Mouse (Mus musculus): Measurements from ENCODE around the gene Cyp2d9. TPM values are rescaled to one million over a fixed set of nuclear protein-coding genes. Genes with fewer than 3 reads are reported as not detected.
"Not testable (repeated sequence)": the region's sequence is repeated elsewhere in the genome, so short reads cannot be mapped to it uniquely, and the experiment has no call there.

Cyp2d9 gene
- 2.6 and 4.3 TPM in 2 replicates for polyA plus RNA-seq (2015; fragmentation: Nextera tagmentation; extraction: Ambion mirVana)

DNA sequence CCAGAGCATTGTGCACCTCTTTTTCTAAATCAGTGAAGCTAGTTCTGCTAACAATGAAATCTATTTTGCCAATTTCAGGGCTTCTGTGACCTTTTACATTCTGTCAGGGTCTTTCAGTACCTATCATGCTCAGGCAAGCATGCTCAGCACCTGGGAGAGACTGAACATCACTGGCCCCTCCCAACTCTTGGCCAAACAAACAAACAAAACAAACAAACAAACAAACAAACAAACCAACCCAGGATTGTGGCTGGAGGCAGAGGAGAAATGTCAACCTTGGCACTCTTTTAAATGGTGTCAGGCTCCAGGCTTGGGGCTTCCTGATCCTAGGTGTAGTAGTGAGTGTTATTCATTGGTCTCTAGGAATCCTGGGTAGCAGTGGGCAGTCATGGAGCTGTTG, at the start of gene Cyp2d9:
Gene Cyp2d9, plus strand, starts transcription at position 301 of the 400 bp plus-strand sequence.
- no peaks in the 10 kb centered on the region for H3K36me3 ChIP-seq (replicated peaks)
- H3K27me3 ChIP-seq = no peaks in the 10 kb centered on the region
- H3K27ac ChIP-seq (replicated peaks) = no peak within 1 kb of the TSS
- no peak within 1 kb of the TSS for H3K4me2 ChIP-seq
- no peak for ATAC-seq (ENCODE audit: insufficient read depth)
- H3K4me1 ChIP-seq (replicated peaks) = no peaks in the 10 kb centered on the region
- no peak within 1 kb of the TSS for H3K4me3 ChIP-seq (replicated peaks)
- no peak within 1 kb of the TSS for H3K9ac ChIP-seq
- no peaks in the 10 kb centered on the region for H3K9me3 ChIP-seq (replicated peaks)

DNA sequence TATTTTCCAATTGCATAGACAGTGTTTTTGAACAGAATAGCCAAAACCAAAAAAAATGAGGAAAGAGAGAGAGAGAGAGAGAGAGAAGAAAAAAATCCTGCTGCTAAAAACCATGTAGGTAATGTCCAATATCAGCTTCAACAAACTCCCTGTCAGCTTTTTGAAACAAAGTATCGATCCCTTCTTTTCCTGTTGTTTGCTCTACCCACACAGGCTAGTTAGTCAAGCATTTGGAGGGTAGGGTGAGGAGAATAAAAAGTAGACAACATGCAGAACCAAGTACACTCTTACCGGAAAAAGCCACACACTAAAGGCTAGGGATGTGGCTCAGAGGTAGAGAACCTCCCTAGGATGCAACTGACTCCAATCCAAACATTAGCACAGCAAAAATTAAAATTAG, 47.5 kb upstream of the Cyp2d9 start:
- 56% methylated on average over 2 of the region's 2 CpGs for WGBS (ENCODE audit: insufficient replicate concordance)
- ATAC-seq (ENCODE audit: insufficient read depth) = no peak

DNA sequence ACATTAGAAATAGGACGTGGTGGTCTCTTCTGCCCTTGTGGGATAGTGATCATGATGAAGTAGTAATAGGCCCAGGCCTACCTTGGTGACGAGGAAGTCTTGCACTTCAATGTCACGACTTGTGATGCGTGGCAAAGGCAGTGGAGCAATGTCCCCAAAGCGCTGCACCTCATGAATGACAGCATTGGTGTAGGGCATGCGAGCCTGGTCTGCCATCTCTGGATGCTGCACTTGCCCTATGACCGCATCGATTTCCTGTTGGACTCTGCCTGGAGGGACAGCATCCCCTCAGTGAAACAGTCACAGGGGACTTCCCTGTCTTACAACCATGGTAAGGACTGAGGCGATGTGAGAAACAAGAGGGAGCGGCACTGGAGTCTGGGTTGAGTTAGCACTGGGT, 43.3 kb upstream of the Cyp2d9 start:
- 67% methylated on average over 10 of the region's 10 CpGs for WGBS (ENCODE audit: insufficient replicate concordance)
- H3K36me3 ChIP-seq (replicated peaks); H3K4me1 ChIP-seq (replicated peaks); H3K27ac ChIP-seq (replicated peaks); H3K27me3 ChIP-seq; H3K9ac ChIP-seq; H3K9me3 ChIP-seq (replicated peaks); H3K4me2 ChIP-seq; ATAC-seq (ENCODE audit: insufficient read depth); H3K4me3 ChIP-seq (replicated peaks): not testable (repeated sequence)

More for the DNA sequence above, 47.5 kb upstream of the Cyp2d9 start:
- Histone ChIP-seq H3K4me1 (replicated peaks) (peaks cover 5% of the 10 kb centered on the region; the same call in 1 of the 2 replicates), H3K27ac (replicated peaks) (no peak overlapping the region), H3K4me2 (no peak overlapping the region), H3K9ac (no peak overlapping the region), H3K27me3 (peaks cover 3% of the 10 kb centered on the region; the same call in 1 of the 2 replicates), H3K9me3 (replicated peaks) (no peaks in the 10 kb centered on the region), H3K36me3 (replicated peaks) (no peaks in the 10 kb centered on the region), H3K4me3 (replicated peaks) (no peak overlapping the region)

DNA sequence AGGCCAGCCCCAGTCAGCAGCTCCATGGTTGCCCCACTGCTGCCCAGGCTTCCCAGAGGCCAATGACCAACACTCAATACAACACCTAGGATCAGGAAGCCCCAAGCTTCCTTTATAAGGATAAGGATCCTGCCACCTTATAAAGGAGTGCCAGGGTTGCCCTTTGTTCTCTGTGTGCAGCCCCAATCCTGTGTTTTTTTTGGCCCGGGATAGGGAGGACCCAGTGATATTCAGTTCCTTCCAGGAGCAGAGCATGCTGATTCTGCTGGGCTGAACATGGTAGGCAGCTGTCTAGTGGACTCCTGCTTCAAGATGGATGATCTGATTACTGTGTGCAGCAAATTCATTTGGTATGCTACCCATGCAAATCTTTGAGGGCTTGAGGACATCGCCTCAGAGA, 39.3 kb upstream of the Cyp2d9 start, which contains the start of gene Cyp2d11:
Gene Cyp2d11, minus strand, starts transcription at position 101 of the 400 bp plus-strand sequence.
- H3K4me3 ChIP-seq (replicated peaks); H3K36me3 ChIP-seq (replicated peaks); ATAC-seq (ENCODE audit: insufficient read depth); H3K9ac ChIP-seq; H3K27me3 ChIP-seq; H3K4me1 ChIP-seq (replicated peaks); H3K9me3 ChIP-seq (replicated peaks); H3K4me2 ChIP-seq; H3K27ac ChIP-seq (replicated peaks): not testable (repeated sequence)
- 57% methylated on average over 2 of the region's 2 CpGs for WGBS (ENCODE audit: insufficient replicate concordance)

DNA sequence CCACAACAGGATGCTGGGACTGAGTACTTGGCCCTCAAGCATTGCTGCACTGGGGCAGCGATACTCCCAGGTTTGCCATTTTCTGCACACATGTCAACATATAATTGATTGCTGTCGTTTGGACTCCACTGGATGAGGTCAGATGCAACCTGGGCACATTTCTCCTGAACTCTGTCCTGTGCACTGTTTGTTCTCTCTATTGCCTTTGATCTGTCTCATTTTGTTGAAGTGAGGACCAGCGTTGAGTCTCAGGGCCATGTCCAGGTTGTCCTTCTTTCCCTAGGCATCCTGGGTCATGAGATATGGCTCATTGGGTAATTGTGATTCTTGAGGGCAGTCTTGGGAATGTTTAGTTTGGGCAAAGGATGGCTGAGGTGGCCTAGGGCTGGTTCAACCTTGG, 37.3 kb upstream of the Cyp2d9 start:
- H3K27me3 ChIP-seq = not testable (repeated sequence)

DNA sequence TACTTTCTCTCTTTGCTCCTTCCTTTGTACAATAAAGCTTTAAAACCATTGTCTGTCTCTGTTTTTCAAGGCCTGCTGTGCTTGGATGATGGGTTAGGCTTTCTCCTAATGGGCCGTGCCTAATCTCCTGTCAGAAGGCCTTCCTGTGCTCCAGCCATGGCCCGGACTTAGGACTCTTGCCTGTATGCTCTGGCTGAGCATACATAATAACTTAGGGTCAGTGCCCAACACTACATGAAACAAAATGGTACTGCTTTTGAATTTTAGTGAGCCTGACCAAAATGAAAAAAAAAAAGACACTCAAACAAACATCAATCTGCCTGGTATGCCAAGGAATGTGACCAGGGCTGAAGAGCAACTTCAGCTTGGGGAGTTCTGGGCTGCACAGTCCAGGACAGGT, 31.7 kb upstream of the Cyp2d9 start:
- H3K4me3 ChIP-seq (replicated peaks) = no peak overlapping the region
- no peak overlapping the region for H3K27ac ChIP-seq (replicated peaks)
- no peak overlapping the region for H3K9ac ChIP-seq
- no peaks in the 10 kb centered on the region for H3K27me3 ChIP-seq
- WGBS (ENCODE audit: insufficient replicate concordance) = 40% methylated on average over 2 of the region's 2 CpGs
- no peaks in the 10 kb centered on the region for H3K4me1 ChIP-seq (replicated peaks)
- no peaks in the 10 kb centered on the region for H3K9me3 ChIP-seq (replicated peaks)
- H3K36me3 ChIP-seq (replicated peaks) = no peaks in the 10 kb centered on the region
- ATAC-seq (ENCODE audit: insufficient read depth) = no peak
- H3K4me2 ChIP-seq = no peak overlapping the region

More for the DNA sequence above, 37.3 kb upstream of the Cyp2d9 start:
- not testable (repeated sequence) for H3K9ac ChIP-seq; H3K4me3 ChIP-seq (replicated peaks); H3K4me2 ChIP-seq; H3K9me3 ChIP-seq (replicated peaks); H3K27ac ChIP-seq (replicated peaks); H3K36me3 ChIP-seq (replicated peaks); H3K4me1 ChIP-seq (replicated peaks)
- ATAC-seq (ENCODE audit: insufficient read depth) = 0 out of 2 replicates have a peak, but pooled peaks have one; percentile 49
- WGBS (ENCODE audit: insufficient replicate concordance) = 48% methylated on average over 3 of the region's 3 CpGs

DNA sequence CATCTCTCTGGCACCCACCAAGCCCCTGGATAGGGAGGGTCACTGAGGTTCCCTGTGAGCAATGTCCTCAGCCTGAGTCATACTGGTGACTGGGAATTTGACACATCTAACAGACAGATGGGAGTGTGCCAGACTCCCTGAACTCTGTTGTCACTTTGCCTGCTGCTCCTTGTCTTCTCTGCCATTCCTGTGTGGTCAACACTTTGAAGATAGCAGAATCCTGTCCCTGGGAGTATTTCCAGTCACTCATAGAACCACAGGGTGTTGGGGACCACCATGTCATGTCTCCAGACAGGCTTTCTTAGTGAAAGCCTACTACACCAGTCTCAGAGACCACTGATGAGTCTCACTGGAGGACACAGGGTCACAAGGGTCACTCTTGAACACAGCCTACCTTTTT, 31.1 kb upstream of the Cyp2d9 start:
- Histone ChIP-seq H3K4me1 (replicated peaks) (no peaks in the 10 kb centered on the region), H3K9ac (no peak overlapping the region)
- ATAC-seq (ENCODE audit: insufficient read depth) = no peak

DNA sequence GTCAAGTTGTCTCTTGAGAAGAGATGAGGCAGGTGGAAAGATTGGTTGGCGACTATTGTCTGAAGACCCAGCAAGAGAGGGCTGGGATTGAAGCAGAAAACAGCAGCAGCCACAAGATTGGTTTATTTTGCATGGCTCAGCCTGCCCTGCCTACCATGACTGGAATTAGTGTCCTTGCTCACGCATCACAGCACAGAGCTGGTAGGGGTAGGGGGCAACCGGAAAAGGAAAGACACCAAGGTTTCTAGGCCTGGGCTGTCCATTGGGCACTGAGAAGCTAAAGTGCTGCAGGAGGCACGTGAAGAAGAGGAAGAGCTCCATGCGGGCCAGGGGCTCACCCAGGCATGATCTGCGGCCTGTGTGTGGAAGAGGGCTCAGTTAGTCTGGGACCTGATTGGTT, 30.5 kb upstream of the Cyp2d9 start:
- no peak overlapping the region for H3K9ac ChIP-seq
- H3K36me3 ChIP-seq (replicated peaks) = no peaks in the 10 kb centered on the region
- 61% methylated on average over 6 of the region's 6 CpGs for WGBS (ENCODE audit: insufficient replicate concordance)
- ATAC-seq (ENCODE audit: insufficient read depth) = no peak
- H3K27ac ChIP-seq (replicated peaks) = no peak overlapping the region
- no peaks in the 10 kb centered on the region for H3K9me3 ChIP-seq (replicated peaks)
- no peak overlapping the region for H3K4me2 ChIP-seq
- H3K4me3 ChIP-seq (replicated peaks) = no peak overlapping the region
- no peaks in the 10 kb centered on the region for H3K4me1 ChIP-seq (replicated peaks)
- no peaks in the 10 kb centered on the region for H3K27me3 ChIP-seq

More for the DNA sequence above, 31.1 kb upstream of the Cyp2d9 start:
- Histone ChIP-seq H3K4me2 (no peak overlapping the region), H3K27me3 (no peaks in the 10 kb centered on the region), H3K9me3 (replicated peaks) (no peaks in the 10 kb centered on the region), H3K4me3 (replicated peaks) (no peak overlapping the region), H3K36me3 (replicated peaks) (no peaks in the 10 kb centered on the region), H3K27ac (replicated peaks) (no peak overlapping the region)

DNA sequence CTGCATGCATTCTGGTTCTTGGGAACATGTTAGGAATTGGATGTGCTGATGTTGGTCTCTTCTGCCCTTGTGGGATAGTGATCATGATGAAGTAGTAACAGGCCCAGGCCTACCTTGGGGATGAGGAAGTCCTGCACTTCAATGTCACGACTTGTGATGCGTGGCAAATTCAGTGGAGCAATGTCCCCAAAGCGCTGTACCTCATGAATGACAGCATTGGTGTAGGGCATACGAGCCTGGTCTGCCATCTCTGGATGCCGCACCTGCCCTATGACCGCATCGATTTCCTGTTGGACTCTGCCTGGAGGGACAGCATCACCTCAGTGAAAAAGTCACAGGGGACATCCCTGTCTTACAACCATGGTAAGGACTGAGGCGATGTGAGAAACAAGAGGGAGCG, 29.6 kb upstream of the Cyp2d9 start:
- H3K27me3 ChIP-seq = no peaks in the 10 kb centered on the region
- 72% methylated on average over 9 of the region's 9 CpGs for WGBS (ENCODE audit: insufficient replicate concordance)
- no peak overlapping the region for H3K27ac ChIP-seq (replicated peaks)
- H3K9ac ChIP-seq = no peak overlapping the region
- no peaks in the 10 kb centered on the region for H3K9me3 ChIP-seq (replicated peaks)
- H3K4me2 ChIP-seq = no peak overlapping the region
- H3K4me1 ChIP-seq (replicated peaks) = no peaks in the 10 kb centered on the region
- no peak for ATAC-seq (ENCODE audit: insufficient read depth)
- H3K4me3 ChIP-seq (replicated peaks) = no peak overlapping the region
- no peaks in the 10 kb centered on the region for H3K36me3 ChIP-seq (replicated peaks)

DNA sequence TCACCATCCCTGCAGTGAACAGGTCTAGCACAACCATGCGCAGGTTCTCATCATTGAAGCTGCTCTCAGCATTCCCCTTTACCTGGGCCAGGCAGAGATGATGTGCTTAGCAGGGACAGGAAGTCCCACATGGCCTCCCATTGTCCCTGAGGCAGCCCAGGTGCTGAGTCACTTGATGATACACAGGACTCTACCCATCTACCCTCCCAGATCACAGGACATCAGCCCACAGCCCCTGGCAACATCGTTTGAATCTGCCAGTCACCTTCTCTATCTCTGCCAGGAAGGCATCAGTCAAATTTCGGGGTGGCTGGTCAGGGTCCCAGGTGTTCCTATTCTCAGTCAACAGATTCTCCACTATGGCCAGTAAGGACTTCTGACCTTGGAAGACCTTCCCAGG, 29.1 kb upstream of the Cyp2d9 start:
- WGBS (ENCODE audit: insufficient replicate concordance) = 60% methylated on average over 3 of the region's 3 CpGs
- no peaks in the 10 kb centered on the region for H3K27me3 ChIP-seq
- H3K9me3 ChIP-seq (replicated peaks) = no peaks in the 10 kb centered on the region
- no peak overlapping the region for H3K27ac ChIP-seq (replicated peaks)
- H3K9ac ChIP-seq = no peak overlapping the region
- no peak for ATAC-seq (ENCODE audit: insufficient read depth)
- H3K4me2 ChIP-seq = no peak overlapping the region
- H3K4me1 ChIP-seq (replicated peaks) = no peaks in the 10 kb centered on the region
- H3K4me3 ChIP-seq (replicated peaks) = no peak overlapping the region
- no peaks in the 10 kb centered on the region for H3K36me3 ChIP-seq (replicated peaks)

DNA sequence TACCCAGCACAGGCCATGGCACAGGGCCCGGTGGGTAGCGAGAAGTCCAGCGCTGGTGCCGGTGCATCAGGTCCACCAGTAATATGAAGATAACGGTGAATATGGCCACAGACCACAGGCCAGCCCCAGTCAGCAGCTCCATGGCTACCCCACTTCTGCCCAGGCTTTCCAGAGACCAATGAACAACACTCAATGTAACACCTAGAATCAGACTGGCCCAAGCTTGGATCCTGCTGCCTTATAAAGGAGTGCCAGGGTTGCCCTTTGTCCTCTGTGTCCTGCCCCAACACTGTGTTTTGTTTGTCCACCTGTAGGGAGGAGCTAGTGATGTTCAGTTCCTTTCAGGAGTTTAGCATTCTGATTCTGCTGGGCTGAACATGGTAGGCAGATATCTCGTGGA, 26.3 kb upstream of the Cyp2d9 start, which contains the start of gene Cyp2d10:
Gene Cyp2d10, minus strand, starts transcription at position 215 of the 400 bp plus-strand sequence.
- H3K27me3 ChIP-seq = no peaks in the 10 kb centered on the region
- no peaks in the 10 kb centered on the region for H3K4me1 ChIP-seq (replicated peaks)
- no peaks in the 10 kb centered on the region for H3K36me3 ChIP-seq (replicated peaks)
- ATAC-seq (ENCODE audit: insufficient read depth) = peak; percentile 56; the same call in 1 of the 2 replicates
- no peak within 1 kb of the TSS for H3K9ac ChIP-seq
- peak within 1 kb of the TSS; percentile 33 for H3K4me3 ChIP-seq (replicated peaks)
- peak within 1 kb of the TSS; percentile 34 for H3K4me2 ChIP-seq
- no peaks in the 10 kb centered on the region for H3K9me3 ChIP-seq (replicated peaks)
- WGBS (ENCODE audit: insufficient replicate concordance) = 85% methylated on average over 6 of the region's 6 CpGs
- no peak within 1 kb of the TSS for H3K27ac ChIP-seq (replicated peaks)

DNA sequence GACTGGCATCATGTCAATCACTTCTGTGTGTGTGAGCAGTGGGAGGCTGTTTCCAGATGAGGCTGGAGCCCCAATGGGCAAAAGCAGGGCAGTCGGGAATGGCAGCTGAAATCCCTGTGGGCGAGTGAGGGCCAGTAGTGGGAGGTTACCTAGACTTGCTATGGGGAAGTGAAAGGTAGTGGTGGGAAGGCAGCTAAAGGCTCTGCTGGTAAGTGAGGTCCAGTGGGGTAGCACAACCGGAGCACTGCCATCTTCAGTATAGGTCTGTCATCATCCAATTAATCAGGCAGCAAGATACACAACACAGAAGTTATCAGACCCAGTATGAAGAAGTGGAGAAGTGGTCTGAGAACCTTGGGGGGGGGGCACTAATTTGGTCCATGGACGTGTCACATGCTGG, 25.7 kb upstream of the Cyp2d9 start:
- no peak overlapping the region for H3K4me2 ChIP-seq
- H3K9ac ChIP-seq = no peak overlapping the region
- no peak for ATAC-seq (ENCODE audit: insufficient read depth)
- no peak overlapping the region for H3K4me3 ChIP-seq (replicated peaks)
- H3K27me3 ChIP-seq = no peaks in the 10 kb centered on the region
- 51% methylated on average over 4 of the region's 4 CpGs for WGBS (ENCODE audit: insufficient replicate concordance)
- no peaks in the 10 kb centered on the region for H3K9me3 ChIP-seq (replicated peaks)
- H3K27ac ChIP-seq (replicated peaks) = no peak overlapping the region
- H3K4me1 ChIP-seq (replicated peaks) = no peaks in the 10 kb centered on the region
- no peaks in the 10 kb centered on the region for H3K36me3 ChIP-seq (replicated peaks)
